Mouse (Mus musculus): ENCODE results near the gene Ebna1bp2. TPM values are rescaled to one million over a fixed set of nuclear protein-coding genes. Genes with fewer than 3 reads are reported as not detected.

The Ebna1bp2 gene
- 29.4 and 40.7 TPM in 2 replicates for total RNA-seq (2014; rRNA removed)
- polyA plus RNA-seq (2015; fragmentation: Nextera tagmentation; extraction: Ambion mirVana) = 76.7 and 83.8 TPM in 2 replicates

DNA sequence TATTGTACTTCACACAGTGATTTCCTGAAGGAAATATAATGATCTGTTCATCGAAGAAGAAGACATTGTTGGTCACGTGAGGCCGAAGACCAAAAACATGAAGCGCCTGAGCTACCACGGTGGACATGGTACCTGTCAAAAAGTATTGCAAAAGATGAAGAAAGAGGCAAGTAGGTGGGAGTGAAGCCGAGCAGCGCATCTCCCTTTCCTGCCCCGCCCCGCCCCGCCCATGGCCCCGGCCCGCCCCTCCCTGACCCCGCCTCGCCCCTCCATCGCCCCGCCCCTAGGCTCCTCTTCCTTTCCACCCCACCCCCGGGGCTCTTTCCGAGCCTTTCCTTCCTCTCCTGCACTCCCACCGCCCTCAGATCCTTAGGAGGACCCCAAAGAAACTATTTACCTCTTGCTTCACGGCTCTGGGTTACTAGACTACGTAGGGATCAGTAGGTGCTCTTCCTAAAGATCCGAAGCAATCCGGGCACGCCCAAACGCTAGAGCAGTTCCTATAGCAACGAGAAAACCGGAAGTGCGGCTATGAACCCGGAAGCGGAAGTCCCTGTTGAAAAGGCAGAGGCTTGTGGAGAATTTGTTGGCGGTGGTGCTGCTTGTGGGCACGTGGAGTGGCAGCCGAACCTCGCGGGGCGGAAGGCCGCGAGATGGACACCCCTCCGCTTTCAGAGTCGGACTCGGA lies at the start of gene Ebna1bp2, which contains the start of gene Cfap57:
TSS of gene Ebna1bp2 (plus strand) at position 521 of the 688 bp plus-strand sequence.
TSS of gene Cfap57 (minus strand) at position 499 of the 688 bp plus-strand sequence.
- no peak for TF ChIP-seq CTCF (IDR thresholded peaks at IDR 0.05)
- no peaks in the 10 kb centered on the region for H3K9me3 ChIP-seq (ENCODE audit: low read length)
- peak within 1 kb of the TSS; percentile 60 for H3K27ac ChIP-seq (ENCODE audit: low read depth, low read length)
- H3K9ac ChIP-seq (replicated peaks; ENCODE audit: low read length, poor library complexity, severe bottlenecking) = peak within 1 kb of the TSS; percentile 61
- H3K27me3 ChIP-seq (ENCODE audit: insufficient read depth, low read length) = no peaks in the 10 kb centered on the region
- H3K36me3 ChIP-seq (ENCODE audit: insufficient read depth, low read length) = peaks cover 22% of the 10 kb centered on the region
- under 1% methylated on average over 32 of the region's 41 CpGs for WGBS
- peaks cover 6% of the 10 kb centered on the region; the same call in 1 of the 2 replicates for H3K4me1 ChIP-seq (ENCODE audit: insufficient read depth, low read length)
- peak; percentile 96 for ATAC-seq (ENCODE audit: low FRiP score)
- H3K4me3 ChIP-seq (ENCODE audit: low read depth, low read length) = peak within 1 kb of the TSS; percentile 69
- peak within 1 kb of the TSS; percentile 73 for H3K4me2 ChIP-seq (ENCODE audit: low read depth, low read length, poor library complexity, severe bottlenecking)
- DNase-seq (ENCODE audit: low spot score) = peak; percentile 97

DNA sequence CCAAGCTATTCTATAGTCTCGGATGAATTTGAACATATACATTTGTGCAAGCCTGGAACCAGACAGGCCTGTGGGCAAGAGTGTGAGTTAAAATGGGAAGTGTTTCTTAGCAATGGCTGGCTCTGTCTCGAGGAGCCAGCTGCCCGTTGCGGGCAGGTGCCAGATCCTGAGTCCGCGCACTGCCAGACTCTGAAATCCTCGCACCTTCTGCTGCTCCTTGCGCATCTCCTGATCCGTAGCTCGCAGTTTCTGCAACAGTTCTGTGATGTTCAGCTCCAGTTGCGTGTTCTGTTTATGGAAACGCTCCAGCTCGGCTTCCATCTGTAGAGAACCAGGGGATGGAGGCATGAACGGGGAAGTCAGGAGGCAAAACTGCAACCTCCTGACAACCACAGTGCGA lies 49.2 kb upstream of the Ebna1bp2 start:
- no peak for DNase-seq (ENCODE audit: low spot score)
- H3K27ac ChIP-seq (ENCODE audit: low read depth, low read length) = no peak overlapping the region
- WGBS = 85% methylated on average over 15 of the region's 15 CpGs

DNA sequence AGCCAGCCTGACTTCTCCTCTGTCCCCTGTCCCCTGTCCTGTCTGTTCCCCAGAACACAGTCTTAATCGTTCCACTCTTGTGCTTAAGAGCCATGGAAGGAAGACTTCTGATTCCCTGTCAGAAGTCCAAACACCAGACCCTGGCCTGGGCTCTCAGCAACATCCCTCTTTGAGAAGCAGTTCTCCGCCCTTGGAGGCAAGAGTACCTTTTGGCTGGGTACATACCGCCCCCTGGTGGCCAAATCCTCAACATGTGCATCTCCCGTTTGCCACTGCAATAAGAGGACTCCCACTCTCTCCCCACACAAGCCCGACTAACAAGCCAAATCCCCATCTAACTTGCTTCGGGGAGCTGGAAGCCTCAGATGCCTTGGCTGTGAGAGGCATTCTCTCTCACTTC lies 44.5 kb upstream of the Ebna1bp2 start:
- no peaks in the 10 kb centered on the region for H3K4me1 ChIP-seq (ENCODE audit: insufficient read depth, low read length)
- peak; percentile 92 for TF ChIP-seq CTCF (IDR thresholded peaks at IDR 0.05)
- H3K9me3 ChIP-seq (ENCODE audit: low read length) = no peaks in the 10 kb centered on the region
- no peak overlapping the region for H3K27ac ChIP-seq (ENCODE audit: low read depth, low read length)
- H3K9ac ChIP-seq (replicated peaks; ENCODE audit: low read length, poor library complexity, severe bottlenecking) = no peak overlapping the region
- peak; percentile 91 for DNase-seq (ENCODE audit: low spot score)
- no peaks in the 10 kb centered on the region for H3K27me3 ChIP-seq (ENCODE audit: insufficient read depth, low read length)
- 0 out of 2 replicates have a peak, but pooled peaks have one; percentile 28 for ATAC-seq (ENCODE audit: low FRiP score)
- H3K4me2 ChIP-seq (ENCODE audit: low read depth, low read length, poor library complexity, severe bottlenecking) = no peak overlapping the region
- 9% methylated on average over 6 of the region's 6 CpGs for WGBS
- H3K4me3 ChIP-seq (ENCODE audit: low read depth, low read length) = no peak overlapping the region
- H3K36me3 ChIP-seq (ENCODE audit: insufficient read depth, low read length) = no peaks in the 10 kb centered on the region

More for the DNA sequence above, 49.2 kb upstream of the Ebna1bp2 start:
- no peak overlapping the region for H3K4me2 ChIP-seq (ENCODE audit: low read depth, low read length, poor library complexity, severe bottlenecking)
- ATAC-seq (ENCODE audit: low FRiP score) = no peak
- no peaks in the 10 kb centered on the region for H3K9me3 ChIP-seq (ENCODE audit: low read length)
- H3K36me3 ChIP-seq (ENCODE audit: insufficient read depth, low read length) = no peaks in the 10 kb centered on the region
- TF ChIP-seq CTCF (IDR thresholded peaks at IDR 0.05) = no peak
- no peak overlapping the region for H3K4me3 ChIP-seq (ENCODE audit: low read depth, low read length)
- H3K27me3 ChIP-seq (ENCODE audit: insufficient read depth, low read length) = no peaks in the 10 kb centered on the region
- H3K9ac ChIP-seq (replicated peaks; ENCODE audit: low read length, poor library complexity, severe bottlenecking) = no peak overlapping the region
- H3K4me1 ChIP-seq (ENCODE audit: insufficient read depth, low read length) = no peaks in the 10 kb centered on the region

DNA sequence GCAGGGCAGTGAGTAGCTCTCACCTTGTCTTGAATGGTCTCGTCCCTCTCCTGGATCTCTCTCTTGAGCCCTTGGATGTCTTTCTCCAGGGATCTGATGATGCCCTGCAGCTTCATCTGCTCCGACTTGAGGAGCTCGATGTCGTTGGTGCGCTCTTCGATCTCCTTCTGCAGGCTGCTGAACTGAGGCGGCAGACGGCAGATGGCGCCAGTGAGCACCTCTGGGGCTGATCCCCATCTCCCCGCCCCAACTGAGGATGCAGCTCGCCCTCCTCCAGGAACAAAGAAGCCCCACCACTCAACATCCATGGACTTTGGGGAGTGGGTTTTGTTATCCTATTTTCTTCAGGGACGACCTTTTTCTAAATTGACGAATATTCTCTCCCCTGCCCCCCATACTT lies 41.3 kb upstream of the Ebna1bp2 start:
- H3K4me3 ChIP-seq (ENCODE audit: low read depth, low read length) = no peak overlapping the region
- H3K9ac ChIP-seq (replicated peaks; ENCODE audit: low read length, poor library complexity, severe bottlenecking) = no peak overlapping the region
- no peaks in the 10 kb centered on the region for H3K27me3 ChIP-seq (ENCODE audit: insufficient read depth, low read length)
- ATAC-seq (ENCODE audit: low FRiP score) = no peak
- WGBS = 49% methylated on average over 13 of the region's 13 CpGs
- H3K27ac ChIP-seq (ENCODE audit: low read depth, low read length) = no peak overlapping the region
- DNase-seq (ENCODE audit: low spot score) = no peak
- no peaks in the 10 kb centered on the region for H3K36me3 ChIP-seq (ENCODE audit: insufficient read depth, low read length)
- peak; percentile 57 for TF ChIP-seq CTCF (IDR thresholded peaks at IDR 0.05)
- no peak overlapping the region for H3K4me2 ChIP-seq (ENCODE audit: low read depth, low read length, poor library complexity, severe bottlenecking)
- H3K9me3 ChIP-seq (ENCODE audit: low read length) = no peaks in the 10 kb centered on the region
- no peaks in the 10 kb centered on the region for H3K4me1 ChIP-seq (ENCODE audit: insufficient read depth, low read length)

DNA sequence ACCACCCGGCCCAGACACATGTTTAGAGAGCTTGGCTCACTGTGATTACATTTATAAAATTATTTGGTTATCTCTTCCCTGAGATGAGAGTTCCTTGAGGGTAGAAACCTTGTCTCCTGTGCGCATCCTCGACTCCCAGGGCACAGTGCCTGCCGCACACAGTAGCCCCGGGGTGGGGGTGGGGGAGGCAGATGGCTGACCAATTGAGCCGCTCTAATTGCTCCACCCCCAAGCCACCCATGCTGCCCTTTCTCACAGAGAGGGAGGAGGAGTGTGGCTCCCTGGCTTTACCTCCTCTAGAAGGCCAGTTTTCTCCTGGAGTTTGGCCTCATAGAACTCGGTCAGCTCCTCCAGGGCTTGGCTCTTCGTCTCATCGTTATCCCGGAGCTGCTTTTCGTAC lies 39.1 kb upstream of the Ebna1bp2 start:
- WGBS = 35% methylated on average over 11 of the region's 11 CpGs
- H3K4me3 ChIP-seq (ENCODE audit: low read depth, low read length) = no peak overlapping the region
- no peak for DNase-seq (ENCODE audit: low spot score)
- no peaks in the 10 kb centered on the region for H3K36me3 ChIP-seq (ENCODE audit: insufficient read depth, low read length)
- no peaks in the 10 kb centered on the region for H3K9me3 ChIP-seq (ENCODE audit: low read length)
- TF ChIP-seq CTCF (IDR thresholded peaks at IDR 0.05) = no peak
- H3K27me3 ChIP-seq (ENCODE audit: insufficient read depth, low read length) = no peaks in the 10 kb centered on the region
- no peak overlapping the region for H3K27ac ChIP-seq (ENCODE audit: low read depth, low read length)
- H3K4me1 ChIP-seq (ENCODE audit: insufficient read depth, low read length) = no peaks in the 10 kb centered on the region
- H3K9ac ChIP-seq (replicated peaks; ENCODE audit: low read length, poor library complexity, severe bottlenecking) = no peak overlapping the region
- ATAC-seq (ENCODE audit: low FRiP score) = no peak
- no peak overlapping the region for H3K4me2 ChIP-seq (ENCODE audit: low read depth, low read length, poor library complexity, severe bottlenecking)

DNA sequence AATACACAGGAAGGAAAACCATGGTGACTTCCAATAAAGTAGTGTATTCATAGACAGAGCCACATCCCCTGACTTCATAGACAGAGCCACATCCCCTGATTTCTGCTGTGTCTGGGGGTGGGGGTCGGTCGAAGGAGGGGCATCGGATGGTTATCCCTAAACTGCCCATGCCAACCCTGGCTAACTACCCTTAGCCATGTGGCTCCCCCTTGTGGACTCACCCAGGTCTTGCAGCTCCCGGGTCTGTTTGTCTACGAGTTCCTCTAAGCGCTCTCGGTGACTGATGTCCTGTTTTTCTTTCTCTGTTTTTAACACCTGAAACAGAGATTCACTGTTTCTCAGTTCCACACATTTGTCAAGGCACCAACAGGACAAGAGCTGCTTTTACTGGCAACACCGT lies 38.0 kb upstream of the Ebna1bp2 start:
- Histone ChIP-seq H3K4me3 (ENCODE audit: low read depth, low read length) (no peak overlapping the region), H3K27ac (ENCODE audit: low read depth, low read length) (no peak overlapping the region), H3K4me2 (ENCODE audit: low read depth, low read length, poor library complexity, severe bottlenecking) (no peak overlapping the region), H3K27me3 (ENCODE audit: insufficient read depth, low read length) (no peaks in the 10 kb centered on the region), H3K9me3 (ENCODE audit: low read length) (no peaks in the 10 kb centered on the region), H3K36me3 (ENCODE audit: insufficient read depth, low read length) (no peaks in the 10 kb centered on the region), H3K4me1 (ENCODE audit: insufficient read depth, low read length) (no peaks in the 10 kb centered on the region), H3K9ac (replicated peaks; ENCODE audit: low read length, poor library complexity, severe bottlenecking) (no peak overlapping the region)
- TF ChIP-seq CTCF (IDR thresholded peaks at IDR 0.05) = no peak
- ATAC-seq (ENCODE audit: low FRiP score) (no peak), DNase-seq (ENCODE audit: low spot score) (no peak)
- WGBS = 97% methylated on average over 8 of the region's 8 CpGs

All from midbrain, postnatal 0 days (tissue).